Mouse (Mus musculus) hindbrain, embryonic 10.5 days (tissue): ENCODE results near the gene Jak1. TPM values are rescaled to one million over a fixed set of nuclear protein-coding genes. Genes with fewer than 3 reads are reported as not detected.

ENCODE experiments used
- DNase-seq: peaks from one replicate; pipeline ENCODE4 v3.0.0-alpha.2; 2017; ENCODE audit warnings: low spot score
- H3K27ac ChIP-seq: fragments of 300-500 bp; sonication (generic); 2 replicates; pipeline ENCODE4 v1.5.1; 2016; ENCODE audit warnings: mild to moderate bottlenecking, moderate library complexity
- H3K27me3 ChIP-seq: fragments of 300-500 bp; sonication (generic); 2 replicates; pipeline ENCODE4 v1.6.1; 2016; ENCODE audit warnings: mild to moderate bottlenecking; ENCODE audit not compliant: poor library complexity, insufficient read depth, severe bottlenecking
- H3K36me3 ChIP-seq: fragments of 300-500 bp; sonication (generic); 2 replicates; pipeline ENCODE4 v1.6.1; 2016; ENCODE audit warnings: mild to moderate bottlenecking, moderate library complexity
- H3K4me1 ChIP-seq: fragments of 300-500 bp; sonication (generic); replicated peaks from 2 replicates; pipeline ENCODE4 v1.6.1; 2016; ENCODE audit warnings: mild to moderate bottlenecking
- H3K4me3 ChIP-seq: fragments of 300-500 bp; sonication (generic); 2 replicates; pipeline ENCODE4 v1.5.1; 2016; ENCODE audit warnings: mild to moderate bottlenecking, moderate library complexity
- H3K9me3 ChIP-seq: fragments of 300-500 bp; sonication (generic); 2 replicates; pipeline ENCODE4 v1.6.1; 2016; ENCODE audit warnings: mild to moderate bottlenecking, moderate library complexity
- WGBS: fragments of 180-500 bp; shearing (Covaris S2); methylation state at CpG from one replicate; pipeline ENCODE4 v1.1.7; 2016; 5-methylcytosine and 5-hydroxymethylcytosine counted together
- polyA plus RNA-seq: library from polyadenylated mRNA; unstranded; fragments of >200 nt; fragmentation: Nextera tagmentation; extraction: Ambion mirVana; gene quantifications from 2 replicates; pipeline ENCODE4 v1.2.1, GENCODE M21; 2016

Gene Jak1
- polyA plus RNA-seq, 1 experiment from 2014 or later, result 43.0 TPM

GRCm38 (mm10) chr4:101192241-101192976, 72.7 kb downstream of the Jak1 start:
- Histone ChIP-seq H3K36me3 (peaks cover 14% of the 10 kb centered on the region; the same call in 1 of the 2 replicates), H3K27ac (no peak overlapping the region), H3K4me1 (no peaks in the 10 kb centered on the region), H3K9me3 (no peaks in the 10 kb centered on the region), H3K27me3 (no peaks in the 10 kb centered on the region), H3K4me3 (no peak overlapping the region)
- DNase-seq, result no peak
- 88% methylated on average over 5 of the region's 5 CpGs for WGBS

GRCm38 (mm10) chr4:101187381-101187780, 77.7 kb downstream of the Jak1 start:
- Histone ChIP-seq H3K4me1 (no peaks in the 10 kb centered on the region), H3K27me3 (no peaks in the 10 kb centered on the region), H3K27ac (no peak overlapping the region), H3K4me3 (no peak overlapping the region), H3K9me3 (no peaks in the 10 kb centered on the region), H3K36me3 (peaks cover 28% of the 10 kb centered on the region)
- no peak for DNase-seq
- WGBS, result 88% methylated on average over 4 of the region's 4 CpGs

- H3K27me3 ChIP-seq, result no peaks in the 10 kb centered on the region
- H3K36me3 ChIP-seq, result peaks cover 28% of the 10 kb centered on the region
- no peaks in the 10 kb centered on the region for H3K4me1 ChIP-seq
- H3K9me3 ChIP-seq, result no peaks in the 10 kb centered on the region
- no peak overlapping the region for H3K27ac ChIP-seq
- H3K4me3 ChIP-seq, result no peak overlapping the region
- no peak for DNase-seq
- WGBS, result 90% methylated on average over 5 of the region's 5 CpGs
Observed at GRCm38 (mm10) chr4:101186591-101186990, 78.5 kb downstream of the Jak1 start.

GRCm38 (mm10) chr4:101185216-101185615, 79.9 kb downstream of the Jak1 start:
- 70% methylated on average over 3 of the region's 3 CpGs for WGBS
- H3K27ac ChIP-seq, result no peak overlapping the region
- H3K4me1 ChIP-seq, result no peaks in the 10 kb centered on the region
- no peaks in the 10 kb centered on the region for H3K27me3 ChIP-seq
- H3K4me3 ChIP-seq, result no peak overlapping the region
- no peaks in the 10 kb centered on the region for H3K9me3 ChIP-seq
- peaks cover 22% of the 10 kb centered on the region for H3K36me3 ChIP-seq
- no peak for DNase-seq

DNA sequence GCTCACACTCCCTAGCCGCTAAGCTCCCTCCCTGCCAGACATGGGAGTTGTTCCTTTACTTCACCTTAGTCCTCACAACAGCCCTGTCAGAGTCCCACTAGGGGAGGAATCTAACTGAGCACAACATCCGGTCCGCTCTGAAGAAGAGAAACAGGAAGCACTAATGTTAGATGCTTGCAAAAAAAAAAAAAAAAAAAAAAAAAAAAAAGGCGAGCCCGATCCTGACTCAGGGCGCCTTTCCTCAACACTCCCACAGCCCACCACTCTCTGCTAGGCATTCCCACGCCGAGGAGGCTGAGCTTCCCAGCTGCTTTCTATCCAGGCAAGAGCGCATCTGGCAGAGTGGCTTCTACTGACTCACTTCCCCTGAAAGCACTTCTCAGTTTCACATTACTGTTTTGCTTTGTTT, 82.5 kb downstream of the Jak1 start:
- no peak for DNase-seq
- Histone ChIP-seq H3K36me3 (peaks cover 22% of the 10 kb centered on the region; the same call in 1 of the 2 replicates), H3K4me3 (no peak overlapping the region), H3K9me3 (no peaks in the 10 kb centered on the region), H3K27me3 (no peaks in the 10 kb centered on the region), H3K4me1 (no peaks in the 10 kb centered on the region), H3K27ac (no peak overlapping the region)
- 73% methylated on average over 9 of the region's 9 CpGs for WGBS

DNA sequence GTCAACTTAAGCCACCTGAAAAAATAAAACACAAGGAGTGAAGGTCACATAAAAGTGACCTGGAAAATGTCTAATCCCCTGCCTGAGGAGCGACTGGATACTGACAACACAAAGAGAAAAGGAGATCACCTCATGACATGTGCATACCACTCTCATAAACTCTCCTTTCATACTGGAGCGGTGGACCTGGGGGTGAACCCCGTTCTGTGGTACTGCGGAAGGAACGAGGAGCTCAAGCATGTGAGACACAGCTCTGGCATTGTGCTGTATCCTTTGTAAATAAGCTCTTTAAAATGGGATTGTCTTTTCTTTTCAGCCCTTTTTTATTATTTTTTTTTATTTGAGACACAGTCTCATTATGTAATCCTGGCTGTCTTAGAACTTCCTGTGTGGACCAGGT, 84.4 kb downstream of the Jak1 start:
- DNase-seq, result no peak
- Histone ChIP-seq H3K4me3 (no peak overlapping the region), H3K36me3 (peaks cover 26% of the 10 kb centered on the region), H3K4me1 (no peaks in the 10 kb centered on the region), H3K9me3 (no peaks in the 10 kb centered on the region), H3K27ac (no peak overlapping the region), H3K27me3 (no peaks in the 10 kb centered on the region)
- WGBS, result 79% methylated on average over 5 of the region's 5 CpGs

DNA sequence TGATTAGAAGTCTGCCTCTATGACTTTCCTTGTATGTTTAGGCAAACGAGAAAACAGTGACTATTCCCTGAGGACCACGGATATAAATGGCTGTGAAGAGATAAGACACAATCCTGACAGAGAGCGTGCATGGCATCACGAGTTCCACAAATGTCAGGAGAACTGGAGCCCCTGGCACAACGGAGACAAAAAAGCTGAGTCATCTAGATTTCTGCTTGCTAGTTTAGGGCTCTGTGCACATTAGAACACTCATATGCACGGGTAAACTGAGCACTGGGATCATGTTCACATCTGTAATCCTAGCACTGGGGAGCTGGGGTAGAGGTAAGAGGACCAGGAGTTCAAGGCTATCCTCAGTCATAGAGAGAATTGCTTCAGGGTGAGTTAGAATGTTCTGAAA, 85.2 kb downstream of the Jak1 start:
- H3K9me3 ChIP-seq, result no peaks in the 10 kb centered on the region
- no peaks in the 10 kb centered on the region for H3K27me3 ChIP-seq
- H3K27ac ChIP-seq, result no peak overlapping the region
- no peak for DNase-seq
- no peak overlapping the region for H3K4me3 ChIP-seq
- H3K36me3 ChIP-seq, result peaks cover 32% of the 10 kb centered on the region
- 82% methylated on average over 6 of the region's 6 CpGs for WGBS
- no peaks in the 10 kb centered on the region for H3K4me1 ChIP-seq

- Histone ChIP-seq H3K4me1 (no peaks in the 10 kb centered on the region), H3K36me3 (peaks cover 37% of the 10 kb centered on the region), H3K27me3 (no peaks in the 10 kb centered on the region), H3K9me3 (no peaks in the 10 kb centered on the region), H3K4me3 (no peak overlapping the region), H3K27ac (no peak overlapping the region)
- 82% methylated on average over 5 of the region's 5 CpGs for WGBS
- no peak for DNase-seq
Observed at GRCm38 (mm10) chr4:101179076-101179475, 86.0 kb downstream of the Jak1 start.

- H3K9me3 ChIP-seq, result no peaks in the 10 kb centered on the region
- WGBS, result 92% methylated on average over 3 of the region's 3 CpGs
Observed at GRCm38 (mm10) chr4:101177796-101178195, 87.3 kb downstream of the Jak1 start.

DNA sequence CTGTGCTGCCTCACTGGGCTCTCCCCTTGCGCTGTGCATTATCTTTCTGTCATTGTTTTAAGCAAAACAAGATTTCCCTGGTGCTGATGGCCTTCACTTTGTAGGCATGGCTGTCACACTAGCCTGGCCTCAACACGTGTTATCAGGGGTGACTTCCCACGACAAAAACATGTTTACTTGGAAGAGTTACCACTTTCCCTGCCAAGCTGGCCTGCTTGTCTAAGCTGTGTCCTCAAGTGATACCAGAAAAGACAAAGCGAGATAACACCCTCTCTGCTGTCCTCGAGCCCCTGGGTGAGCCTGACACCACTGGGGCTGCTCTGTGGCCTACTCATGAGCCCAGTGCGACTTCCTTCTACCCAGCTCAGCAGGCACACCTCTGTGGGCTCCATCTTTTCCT, 89.0 kb downstream of the Jak1 start:
- no peak for DNase-seq
- Histone ChIP-seq H3K27me3 (no peaks in the 10 kb centered on the region), H3K4me1 (no peaks in the 10 kb centered on the region), H3K27ac (no peak overlapping the region), H3K9me3 (no peaks in the 10 kb centered on the region), H3K36me3 (peaks cover 37% of the 10 kb centered on the region), H3K4me3 (no peak overlapping the region)
- 88% methylated on average over 6 of the region's 6 CpGs for WGBS

More at GRCm38 (mm10) chr4:101177796-101178195, 87.3 kb downstream of the Jak1 start:
- no peak overlapping the region for H3K27ac ChIP-seq
- no peaks in the 10 kb centered on the region for H3K4me1 ChIP-seq
- H3K4me3 ChIP-seq, result no peak overlapping the region
- DNase-seq, result no peak
- H3K36me3 ChIP-seq, result peaks cover 35% of the 10 kb centered on the region
- H3K27me3 ChIP-seq, result no peaks in the 10 kb centered on the region

GRCm38 (mm10) chr4:101174916-101175625, 90.0 kb downstream of the Jak1 start:
- DNase-seq, result no peak
- Histone ChIP-seq H3K36me3 (peaks cover 46% of the 10 kb centered on the region), H3K27ac (no peak overlapping the region), H3K9me3 (no peaks in the 10 kb centered on the region), H3K27me3 (no peaks in the 10 kb centered on the region), H3K4me1 (no peaks in the 10 kb centered on the region), H3K4me3 (no peak overlapping the region)
- WGBS, result 85% methylated on average over 10 of the region's 10 CpGs

- peaks cover 39% of the 10 kb centered on the region for H3K36me3 ChIP-seq
- no peak for DNase-seq
- no peak overlapping the region for H3K4me3 ChIP-seq
- WGBS, result 86% methylated on average over 2 of the region's 2 CpGs
- H3K27me3 ChIP-seq, result no peaks in the 10 kb centered on the region
- H3K27ac ChIP-seq, result no peak overlapping the region
- no peaks in the 10 kb centered on the region for H3K9me3 ChIP-seq
- H3K4me1 ChIP-seq, result no peaks in the 10 kb centered on the region
Observed at GRCm38 (mm10) chr4:101172738-101173137, 92.3 kb downstream of the Jak1 start.

DNA sequence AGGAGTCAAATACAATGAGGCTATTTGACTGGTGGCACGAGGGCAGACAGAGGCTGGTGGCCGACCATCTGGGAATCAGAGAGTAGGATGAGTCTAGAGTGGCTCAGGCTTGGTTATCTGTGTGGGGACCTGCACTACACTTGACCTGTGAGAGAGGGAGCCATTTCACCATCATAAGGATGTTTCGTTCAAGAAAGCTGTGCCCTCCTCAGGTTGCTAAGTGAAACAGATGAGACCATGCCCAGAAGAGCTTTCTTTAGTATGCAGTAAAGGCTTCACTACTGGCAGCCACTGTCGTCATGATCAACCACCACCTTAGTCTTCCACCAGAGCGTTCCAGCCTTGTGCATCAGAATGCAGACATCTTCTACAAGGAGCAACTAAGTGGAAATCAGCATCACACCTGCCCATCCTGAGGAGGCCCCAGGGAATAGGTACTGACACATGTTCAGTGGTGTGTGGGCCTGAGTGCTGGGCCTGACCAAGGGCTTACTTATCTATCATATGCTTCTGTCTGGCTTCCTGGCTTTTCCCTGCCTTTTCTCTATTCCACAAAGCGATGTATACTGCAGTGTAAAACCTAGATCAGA, 96.8 kb downstream of the Jak1 start:
- Histone ChIP-seq H3K36me3 (peaks cover 33% of the 10 kb centered on the region), H3K9me3 (no peaks in the 10 kb centered on the region), H3K4me1 (no peaks in the 10 kb centered on the region), H3K4me3 (no peak overlapping the region), H3K27me3 (no peaks in the 10 kb centered on the region), H3K27ac (no peak overlapping the region)
- peak; percentile 35 for DNase-seq
- WGBS, result 56% methylated on average over 6 of the region's 6 CpGs
